Mouse (Mus musculus) inflammation-experienced regulatory T-cells, adult 6 months (primary cell): ENCODE data around the gene Ppp1r14b. TPM values are rescaled to one million over a fixed set of nuclear protein-coding genes. Genes with fewer than 3 reads are reported as not detected.

Experiments
- ATAC-seq: one replicate; pipeline ENCODE4 v1.8.0; 2017
- polyA plus RNA-seq, 3 experiments: library from polyadenylated mRNA; unstranded; fragments of 100-300 nt; shearing (Covaris generic); gene quantifications; one replicate each; pipeline ENCODE4 v1.2.1; 2017

Gene Ppp1r14b
- polyA plus RNA-seq, 3 experiments from 2014 or later, result 18.2 to 35.2 (median 29.7) TPM

- ATAC-seq, result no peak
These were observed 31.1 kb upstream of the Ppp1r14b start for GRCm38 (mm10) chr19:6943709-6944108.

GRCm38 (mm10) chr19:6947742-6948141, 27.0 kb upstream of the Ppp1r14b start:
- no peak for ATAC-seq

DNA sequence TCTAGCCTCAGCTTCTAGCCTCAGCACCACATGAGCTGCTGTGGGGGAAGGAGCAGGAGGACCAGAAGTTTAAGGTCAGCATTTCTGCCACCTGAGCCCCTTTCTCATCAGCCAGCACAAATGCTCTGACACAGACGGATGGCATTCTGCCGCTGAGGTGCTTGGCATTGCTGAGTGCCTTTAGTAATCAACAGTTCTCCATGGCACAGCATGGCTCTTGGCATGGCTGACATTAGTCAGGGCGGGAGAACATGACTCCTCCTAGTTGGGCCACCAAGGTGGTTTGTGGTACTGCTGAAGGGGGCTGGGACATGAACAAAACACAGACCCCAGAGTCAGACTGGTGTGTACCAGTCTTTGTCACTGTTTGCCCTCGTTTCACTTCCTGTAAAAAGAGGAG, 26.6 kb upstream of the Ppp1r14b start:
- no peak for ATAC-seq

- ATAC-seq, result no peak
These were observed 25.2 kb upstream of the Ppp1r14b start for GRCm38 (mm10) chr19:6949532-6949931.

GRCm38 (mm10) chr19:6949951-6950350, 24.8 kb upstream of the Ppp1r14b start:
- no peak for ATAC-seq

DNA sequence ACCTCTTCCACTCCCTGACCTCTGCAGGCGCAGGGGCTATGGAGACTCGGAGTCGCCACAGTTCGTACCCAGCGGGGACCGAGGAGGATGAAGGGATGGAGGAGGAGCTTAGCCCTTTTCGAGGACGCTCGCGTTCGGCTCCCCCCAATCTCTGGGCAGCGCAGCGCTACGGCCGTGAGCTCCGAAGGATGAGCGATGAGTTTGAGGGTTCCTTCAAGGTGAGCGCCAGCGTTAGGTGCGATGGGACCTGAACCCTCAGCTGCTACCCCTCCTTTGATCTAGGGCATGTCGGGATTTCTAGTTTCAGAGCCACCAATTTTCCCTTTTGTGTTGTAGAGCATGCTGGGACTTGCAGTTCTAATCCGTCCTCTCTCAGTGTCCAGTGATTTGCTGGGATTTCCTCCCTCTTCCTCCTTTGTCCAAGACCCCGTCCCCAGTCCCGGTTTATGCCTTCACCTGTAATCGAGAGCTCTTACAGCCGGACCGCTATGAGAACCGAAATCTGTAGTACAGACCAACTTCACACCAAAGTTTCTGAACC, 24.1 kb upstream of the Ppp1r14b start:
- ATAC-seq, result peak; percentile 36

DNA sequence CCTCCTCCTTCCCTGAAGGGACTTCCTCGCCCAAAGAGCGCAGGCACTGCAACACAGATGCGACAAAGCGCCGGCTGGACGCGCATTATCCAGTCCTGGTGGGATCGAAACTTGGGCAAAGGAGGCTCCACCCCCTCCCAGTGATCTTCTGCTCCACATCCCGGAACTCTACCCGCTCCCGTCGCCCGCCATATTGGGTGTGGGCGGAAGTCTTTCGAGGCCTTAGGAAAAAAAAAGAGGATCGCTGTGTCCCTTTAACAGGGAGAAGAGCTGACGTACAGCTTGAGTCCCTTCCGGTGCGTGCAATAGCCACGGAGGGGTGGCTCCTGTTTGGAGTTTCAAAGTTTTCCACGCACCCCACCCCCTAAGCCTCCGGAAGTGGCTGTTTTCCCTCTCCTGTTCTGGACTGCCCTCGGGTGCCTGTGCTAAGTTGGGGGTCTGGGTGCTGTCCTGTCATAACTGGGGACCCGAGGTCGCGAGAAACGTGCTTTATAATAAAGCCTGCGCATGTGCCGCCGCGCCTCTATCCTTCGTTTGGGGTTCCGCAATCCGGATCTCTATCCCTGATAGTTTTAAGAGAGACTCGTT, 23.3 kb upstream of the Ppp1r14b start:
- peak; percentile 60 for ATAC-seq

GRCm38 (mm10) chr19:6951994-6952711, 22.6 kb upstream of the Ppp1r14b start:
- ATAC-seq, result peak; percentile 19

DNA sequence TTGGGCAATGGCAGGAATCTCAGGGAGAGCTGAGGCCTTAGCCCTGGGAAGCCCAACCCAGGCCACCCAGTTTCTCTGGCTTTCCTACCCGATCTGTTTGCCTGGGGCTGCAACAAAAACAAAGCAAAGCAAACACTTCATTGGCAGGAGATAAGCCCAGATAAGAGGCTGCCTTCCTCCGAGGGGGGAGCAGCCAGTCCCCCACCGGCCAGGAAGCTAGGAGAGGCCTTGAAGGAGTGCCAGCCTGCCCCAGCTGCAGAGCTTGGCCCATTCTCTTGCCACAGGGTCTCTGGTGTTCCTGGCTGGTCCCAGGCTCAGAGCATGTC, 22.1 kb upstream of the Ppp1r14b start:
- no peak for ATAC-seq

- no peak for ATAC-seq
These were observed 20.7 kb upstream of the Ppp1r14b start for GRCm38 (mm10) chr19:6954046-6954445.

DNA sequence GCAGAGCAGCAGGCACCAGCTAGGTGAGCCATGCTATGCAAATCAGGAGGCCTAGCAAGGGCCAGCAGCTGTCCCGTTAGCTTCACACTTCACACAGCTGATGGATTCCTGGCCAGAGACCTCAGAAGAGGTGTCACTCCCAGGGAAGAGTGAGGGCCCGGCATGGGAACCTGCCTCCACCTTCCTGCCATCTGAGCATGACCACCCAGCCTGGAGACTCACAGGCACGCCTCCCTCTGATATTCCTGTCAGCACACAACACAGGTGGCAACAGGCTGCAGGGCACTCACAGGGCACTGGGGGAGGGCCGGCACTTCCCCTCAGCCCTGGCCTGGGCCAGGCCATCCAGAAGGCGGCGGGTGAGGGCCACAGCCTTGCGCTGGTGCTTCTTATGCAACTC, 19.3 kb upstream of the Ppp1r14b start:
- no peak for ATAC-seq

DNA sequence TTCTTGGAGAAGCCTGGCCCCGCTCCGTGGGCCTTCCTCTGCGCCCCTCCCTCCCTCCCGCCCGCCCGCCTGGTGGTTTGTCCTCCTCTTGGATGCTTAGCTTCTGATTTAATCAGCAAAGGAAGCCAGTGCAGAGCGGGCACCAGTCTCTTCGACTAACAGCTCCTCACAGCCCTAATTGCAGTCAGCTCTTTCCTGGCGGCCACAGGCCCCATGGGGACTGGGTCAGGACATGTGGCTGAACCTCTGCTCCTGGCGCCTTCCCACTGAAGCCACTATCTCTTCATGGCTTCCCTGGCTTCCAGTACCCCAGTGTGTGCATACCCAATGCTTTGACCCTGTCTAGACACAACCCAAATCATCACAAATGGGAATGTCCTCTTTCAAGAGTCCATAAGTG, 18.3 kb upstream of the Ppp1r14b start:
- ATAC-seq, result no peak

DNA sequence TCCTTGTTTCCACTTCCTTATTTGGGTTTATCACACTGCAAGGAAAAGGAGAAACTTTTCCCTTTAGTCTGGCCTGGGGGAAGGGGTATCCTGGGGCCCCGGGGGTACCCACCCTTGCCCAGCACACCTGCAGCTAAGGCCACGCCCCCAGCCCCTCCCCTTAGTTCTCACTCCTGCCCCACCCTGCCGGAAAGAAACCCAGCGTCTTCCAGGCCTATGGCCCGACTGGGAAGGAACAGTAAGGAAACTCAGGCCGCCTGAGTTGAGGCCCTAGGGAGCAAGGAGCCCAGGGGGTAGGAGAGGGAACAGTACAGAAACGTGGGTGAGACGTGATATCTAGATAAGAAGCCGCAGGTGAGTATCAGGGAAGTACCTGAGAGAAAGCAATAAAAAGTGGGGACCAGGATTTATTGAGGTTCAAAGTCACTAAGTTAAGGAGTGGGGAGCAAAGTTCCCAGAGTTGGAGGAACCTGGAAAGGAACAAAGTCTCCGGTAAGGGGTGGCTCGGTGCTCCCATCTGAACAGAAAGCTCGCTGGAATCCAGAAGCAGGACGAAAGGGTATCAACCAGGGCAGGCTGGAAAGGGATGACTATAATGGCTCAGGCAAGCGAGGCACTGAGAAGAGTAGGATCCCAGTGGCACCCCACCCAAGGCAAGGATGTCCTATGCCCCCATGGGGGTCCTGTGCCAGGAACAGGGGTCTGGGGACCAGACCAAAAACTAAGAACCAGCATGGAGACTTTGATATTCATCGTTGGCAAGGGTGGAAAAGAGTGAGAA, 6.1 kb upstream of the Ppp1r14b start:
- ATAC-seq, result no peak

DNA sequence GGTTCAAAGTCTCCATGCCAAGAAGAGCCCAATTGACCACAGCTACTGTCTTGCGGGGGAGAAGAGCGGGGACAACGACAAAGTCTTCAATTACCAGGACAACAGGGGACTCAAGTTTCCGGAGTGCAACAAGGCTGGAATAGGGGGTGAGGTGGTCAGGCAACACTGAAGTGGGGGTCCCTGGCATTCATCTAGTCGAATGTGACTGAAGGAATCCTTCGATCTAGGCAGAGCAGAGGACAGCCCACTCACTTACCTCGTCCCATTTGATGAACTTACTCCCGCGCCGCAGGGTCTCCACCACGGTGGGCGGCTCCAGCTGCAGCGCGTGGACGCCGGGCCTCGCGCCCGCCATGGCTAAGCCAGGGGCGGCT, 5.5 kb upstream of the Ppp1r14b start:
- ATAC-seq, result peak; percentile 4

- peak; percentile 49 for ATAC-seq
These were observed 4.9 kb upstream of the Ppp1r14b start for GRCm38 (mm10) chr19:6969665-6970381.

- ATAC-seq, result no peak
These were observed 4.2 kb upstream of the Ppp1r14b start for GRCm38 (mm10) chr19:6970460-6971085.

GRCm38 (mm10) chr19:6971644-6972043, 3.1 kb upstream of the Ppp1r14b start:
- no peak for ATAC-seq

DNA sequence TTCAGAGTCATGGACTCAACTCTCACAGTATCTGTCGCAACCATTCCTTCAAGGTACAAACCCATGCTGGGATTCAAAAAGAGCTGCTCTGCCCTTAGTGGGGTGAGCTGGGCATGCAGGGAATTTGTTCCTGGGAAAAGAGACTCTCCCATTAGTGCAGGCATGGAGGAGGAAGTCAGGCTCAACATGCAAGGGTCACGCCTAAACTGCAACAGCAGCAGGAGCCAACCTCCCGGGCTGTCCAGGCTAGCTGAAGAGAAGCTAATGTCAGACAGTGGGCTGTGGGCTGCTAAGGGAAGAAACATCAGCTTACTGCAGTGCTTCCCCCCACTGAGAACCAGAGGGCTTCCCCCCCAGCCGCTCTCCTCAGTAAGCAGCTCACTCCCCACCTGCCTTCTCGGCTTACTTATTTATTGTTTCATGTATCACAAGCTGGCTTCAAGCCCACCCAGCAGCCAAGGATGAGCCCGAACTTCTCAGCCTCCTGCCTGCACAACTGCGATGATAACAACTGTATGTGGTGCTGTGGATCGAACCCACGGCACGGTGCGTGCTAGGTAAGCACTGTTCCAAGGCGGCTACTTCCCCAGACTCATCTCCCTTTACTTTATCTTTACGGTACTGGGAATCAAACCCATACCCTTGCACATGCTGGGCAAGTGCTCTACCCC, 2.4 kb upstream of the Ppp1r14b start:
- no peak for ATAC-seq

- no peak for ATAC-seq
These were observed 1.1 kb upstream of the Ppp1r14b start for GRCm38 (mm10) chr19:6973581-6974190.

GRCm38 (mm10) chr19:6975537-6976521, 1.1 kb downstream of the Ppp1r14b start, which contains the start of gene Plcb3:
TSS of gene Plcb3 (minus strand) at chr19:6976470.
- no peak for ATAC-seq
